Comparison of ENCODE assay signal across 11 mouse cellular contexts in genomic region chr10:74631314-74631713, GRCm38 (mm10).
"Had no signal": no experiment of that assay in that cellular context is flagged by ENCODE, and none has a peak within 500 bp of the region (broad histone marks: within the 10 kb centered on the region; RNA-seq: fewer than 3 reads in every experiment).

No protein-coding gene starts in this region.

- DNase-seq: kidney, adult 8-10 months; kidney, postnatal 10 days; kidney, postnatal 36 days; layer of hippocampus, postnatal 36 days; liver, embryonic 13.5 days; lung, adult 2 months; lung, postnatal 14 days; lung, postnatal 4 days; thymus, adult 18-20 months; thymus, postnatal 36 days had no signal

- ATAC-seq: midbrain, embryonic 13.5 days had no signal
